Mouse (Mus musculus): ENCODE measurements at regions not wholly inside any gene's neighbourhood (a gene's known extent, or its start where the extent isn't known, plus 50 kb on each side); places are given as distances from the start of the nearest gene placed in this dataset.

- DNase-seq (ENCODE audit: low spot score in 2 of 2), result peak; percentile 57 to 70
Observed at GRCm38 (mm10) chr1:137330634-137331033, 370.4 kb upstream of the Nr5a2 start.

- DNase-seq (ENCODE audit: low spot score in 2 of 2), result peak; percentile 19 to 20
Observed at GRCm38 (mm10) chr1:137323884-137324594, 363.8 kb upstream of the Nr5a2 start.

GRCm38 (mm10) chr1:137323035-137323680, 362.9 kb upstream of the Nr5a2 start:
- no peak for DNase-seq (ENCODE audit: low spot score in 2 of 2)

- DNase-seq (ENCODE audit: low spot score in 2 of 2), result no peak
Observed at GRCm38 (mm10) chr1:137302757-137303422, 342.6 kb upstream of the Nr5a2 start.

- DNase-seq (ENCODE audit: low spot score in 2 of 2), result no peak
Observed at GRCm38 (mm10) chr1:137297780-137298569, 337.7 kb upstream of the Nr5a2 start.

GRCm38 (mm10) chr1:137289456-137289855, 329.2 kb upstream of the Nr5a2 start:
- DNase-seq (ENCODE audit: low spot score in 2 of 2), result no peak

GRCm38 (mm10) chr1:137283291-137283690, 323.0 kb upstream of the Nr5a2 start:
- no peak for DNase-seq (ENCODE audit: low spot score in 2 of 2)

GRCm38 (mm10) chr1:137282457-137282856, 322.2 kb upstream of the Nr5a2 start:
- DNase-seq (ENCODE audit: low spot score in 2 of 2), result no peak

GRCm38 (mm10) chr1:137280391-137281386, 320.4 kb upstream of the Nr5a2 start:
- DNase-seq (ENCODE audit: low spot score in 2 of 2), result no peak

- DNase-seq (ENCODE audit: low spot score in 2 of 2), result no peak
Observed at GRCm38 (mm10) chr1:137279981-137280380, 319.7 kb upstream of the Nr5a2 start.

GRCm38 (mm10) chr1:137270659-137271612, 310.7 kb upstream of the Nr5a2 start:
- no peak for DNase-seq (ENCODE audit: low spot score in 2 of 2)

GRCm38 (mm10) chr1:137262806-137263370, 302.6 kb upstream of the Nr5a2 start:
- DNase-seq (ENCODE audit: low spot score in 2 of 2), result no peak

GRCm38 (mm10) chr1:137262121-137262525, 301.9 kb upstream of the Nr5a2 start:
- no peak for DNase-seq (ENCODE audit: low spot score in 2 of 2)

- no peak for DNase-seq (ENCODE audit: low spot score in 2 of 2)
Observed at GRCm38 (mm10) chr1:137256294-137256693, 296.0 kb upstream of the Nr5a2 start.

- DNase-seq (ENCODE audit: low spot score in 2 of 2), result no peak
Observed at GRCm38 (mm10) chr1:137255041-137255440, 294.8 kb upstream of the Nr5a2 start.

- no peak for DNase-seq (ENCODE audit: low spot score in 2 of 2)
Observed at GRCm38 (mm10) chr1:137254634-137255033, 294.4 kb upstream of the Nr5a2 start.

- no peak for DNase-seq (ENCODE audit: low spot score in 2 of 2)
Observed at GRCm38 (mm10) chr1:137227098-137227485, 266.8 kb upstream of the Nr5a2 start.

- no peak for DNase-seq (ENCODE audit: low spot score in 2 of 2)
Observed at GRCm38 (mm10) chr1:137226479-137227097, 266.3 kb upstream of the Nr5a2 start.

- peak; percentile 54 to 60 for DNase-seq (ENCODE audit: low spot score in 2 of 2)
Observed at GRCm38 (mm10) chr1:137225418-137225817, 265.2 kb upstream of the Nr5a2 start.

Data from right cerebral cortex, adult 2 months (tissue).